Mouse (Mus musculus): ENCODE measurements around the gene Rhpn2. TPM values are rescaled to one million over a fixed set of nuclear protein-coding genes. Genes with fewer than 3 reads are reported as not detected.

The Rhpn2 gene
- total RNA-seq, 2 experiments from 2014 or later = 2.1 TPM

Other genes with a start within 250 kb of the Rhpn2 start
- 1 to 10 TPM; 3.3 to 4.7 TPM for gene Cebpa, start 214.9 kb upstream of the Rhpn2 start, total RNA-seq (2021)
- 10 to 100 TPM; 42.6 to 43.4 TPM for gene Slc7a10, start 147.8 kb upstream of the Rhpn2 start, total RNA-seq (2021)
- 10 to 100 TPM; 88.1 to 90.1 TPM for gene Lrp3, start 118.7 kb upstream of the Rhpn2 start, total RNA-seq (2021)
- gene Gpatch1, start 15.7 kb upstream of the Rhpn2 start, total RNA-seq (2021) = 10 to 100 TPM; 21.2 to 24.1 TPM
- gene Faap24, start 62.7 kb downstream of the Rhpn2 start, total RNA-seq (2021) = 10 to 100 TPM in 1 of 2 experiments, 1 to 10 TPM in 1; 8.7 to 10.6 TPM
- 10 to 100 TPM; 21.5 to 24.7 TPM for gene Cep89, start 62.9 kb downstream of the Rhpn2 start, total RNA-seq (2021)
- gene Slc7a9, start 114.6 kb downstream of the Rhpn2 start, total RNA-seq (2021) = not detected
- under 1 TPM; 0.63 to 0.79 TPM for gene Tdrd12, start 203.6 kb downstream of the Rhpn2 start, total RNA-seq (2021)
- 10 to 100 TPM; 66.7 to 81.4 TPM for gene Nudt19, start 222.1 kb downstream of the Rhpn2 start, total RNA-seq (2021)

Data from left cerebral cortex, postnatal 10 days (tissue).